Mouse (Mus musculus): ENCODE data around the gene Gm20721. TPM values are rescaled to one million over a fixed set of nuclear protein-coding genes. Genes with fewer than 3 reads are reported as not detected.
A peak's percentile ranks its signal among the peaks of the same experiment; 100 is the strongest.

Gene Gm20721
- polyA plus RNA-seq, 1 experiment from 2014 or later: 1.3 TPM

DNA sequence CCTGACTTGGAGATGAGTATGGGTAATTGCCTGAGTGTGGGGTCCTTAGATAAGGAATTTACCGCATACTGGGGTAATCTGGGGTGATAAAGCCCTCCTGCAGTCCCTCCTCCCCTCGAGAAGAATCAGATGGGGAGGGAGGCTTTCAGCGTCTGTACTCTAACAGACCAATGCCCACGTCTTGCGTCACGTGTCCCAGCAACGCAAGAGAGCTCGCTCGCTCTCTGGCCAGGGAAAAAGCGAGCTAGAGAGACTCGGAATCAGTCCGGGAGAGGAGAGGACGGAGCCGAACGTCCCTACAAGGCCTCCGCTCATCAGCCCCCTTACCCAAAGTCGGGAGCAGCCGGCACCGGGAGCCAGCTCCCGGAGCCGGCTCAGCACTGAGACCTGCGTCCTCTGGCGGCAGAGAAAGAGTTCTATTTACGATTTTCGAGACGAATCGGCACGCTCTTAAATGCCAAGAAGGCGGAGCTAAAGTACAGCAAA lies 49.4 kb downstream of the Gm20721 start:
- WGBS (ENCODE audit: insufficient replicate concordance): 50% methylated on average over 29 of the region's 29 CpGs
- H3K4me2 ChIP-seq (ENCODE audit: low read depth, low read length): peak overlapping the region; percentile 67
- peak overlapping the region; percentile 65 for H3K4me3 ChIP-seq (ENCODE audit: low read depth, low read length)
- peaks cover 16% of the 10 kb centered on the region for H3K9me3 ChIP-seq (ENCODE audit: low read length)
- peaks cover 45% of the 10 kb centered on the region for H3K27me3 ChIP-seq (ENCODE audit: insufficient read depth, low read length)
- no peak overlapping the region for H3K9ac ChIP-seq (replicated peaks)
- H3K4me1 ChIP-seq (ENCODE audit: insufficient read depth): no peaks in the 10 kb centered on the region
- no peak overlapping the region for H3K27ac ChIP-seq (ENCODE audit: low read depth)
- peak; percentile 43 for ATAC-seq
- peak; percentile 40 for DNase-seq
- no peaks in the 10 kb centered on the region for H3K36me3 ChIP-seq (replicated peaks; ENCODE audit: insufficient read depth, low read length)
- peak; percentile 52 for TF ChIP-seq CTCF (IDR thresholded peaks at IDR 0.05; ENCODE audit: low read depth)
- no peak for TF ChIP-seq EP300 (IDR thresholded peaks at IDR 0.05; ENCODE audit: low read depth)

DNA sequence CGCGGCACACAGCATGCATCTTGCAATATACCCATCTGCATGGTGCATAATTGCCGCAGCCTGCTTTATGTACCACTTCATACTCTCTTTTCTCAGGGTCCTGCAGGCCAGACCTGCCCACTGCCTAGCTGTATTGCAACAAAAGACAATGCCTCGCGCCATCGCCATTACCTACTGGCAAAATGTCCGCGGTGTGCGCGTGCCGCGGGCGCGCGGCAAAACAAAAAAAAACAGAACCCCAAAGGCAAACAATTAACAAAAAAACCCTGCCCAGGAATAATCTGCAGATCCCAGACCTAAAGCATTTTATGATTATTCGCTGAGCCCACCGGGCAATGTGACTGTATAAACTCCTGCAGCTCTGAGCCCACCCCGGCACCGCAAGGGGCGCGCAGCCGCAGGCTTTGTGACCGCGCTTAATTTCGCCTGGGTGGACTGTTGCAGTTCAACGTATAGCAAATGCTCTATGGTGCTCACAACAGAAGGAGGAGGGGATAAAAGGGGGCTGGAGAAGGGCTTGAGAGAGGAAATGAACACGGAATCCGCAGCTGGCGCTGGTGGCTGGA lies 50.5 kb downstream of the Gm20721 start:
- Histone ChIP-seq H3K9ac (replicated peaks) (no peak overlapping the region; the same call in 1 of the 2 replicates), H3K9me3 (ENCODE audit: low read length) (peaks cover 16% of the 10 kb centered on the region), H3K27me3 (ENCODE audit: insufficient read depth, low read length) (peaks cover 40% of the 10 kb centered on the region), H3K36me3 (replicated peaks; ENCODE audit: insufficient read depth, low read length) (no peaks in the 10 kb centered on the region), H3K27ac (ENCODE audit: low read depth) (no peak overlapping the region), H3K4me3 (ENCODE audit: low read depth, low read length) (peak overlapping the region; percentile 65), H3K4me2 (ENCODE audit: low read depth, low read length) (peak overlapping the region; percentile 67), H3K4me1 (ENCODE audit: insufficient read depth) (no peaks in the 10 kb centered on the region)
- TF ChIP-seq CTCF (IDR thresholded peaks at IDR 0.05; ENCODE audit: low read depth): no peak
- TF ChIP-seq EP300 (IDR thresholded peaks at IDR 0.05; ENCODE audit: low read depth): no peak
- WGBS (ENCODE audit: insufficient replicate concordance): 53% methylated on average over 29 of the region's 29 CpGs
- no peak for DNase-seq
- no peak for ATAC-seq

GRCm38 (mm10) chr2:174295175-174295899 lies 51.2 kb downstream of the Gm20721 start:
- DNase-seq (peak; percentile 88), ATAC-seq (peak; percentile 92)
- peak overlapping the region; percentile 74 for H3K27ac ChIP-seq (ENCODE audit: low read depth)
- H3K9me3 ChIP-seq (ENCODE audit: low read length): peaks cover 16% of the 10 kb centered on the region
- peak overlapping the region; percentile 65 for H3K4me3 ChIP-seq (ENCODE audit: low read depth, low read length)
- WGBS (ENCODE audit: insufficient replicate concordance): 57% methylated on average over 36 of the region's 36 CpGs
- H3K9ac ChIP-seq (replicated peaks): peak overlapping the region; percentile 73
- peak overlapping the region; percentile 67 for H3K4me2 ChIP-seq (ENCODE audit: low read depth, low read length)
- peaks cover 33% of the 10 kb centered on the region for H3K27me3 ChIP-seq (ENCODE audit: insufficient read depth, low read length)
- TF ChIP-seq EP300 (IDR thresholded peaks at IDR 0.05; ENCODE audit: low read depth) (peak; percentile 13; the same call in 1 of the 2 replicates), CTCF (IDR thresholded peaks at IDR 0.05; ENCODE audit: low read depth) (0 out of 2 replicates have a peak, but pooled peaks have one; percentile 35)
- H3K36me3 ChIP-seq (replicated peaks; ENCODE audit: insufficient read depth, low read length): no peaks in the 10 kb centered on the region
- H3K4me1 ChIP-seq (ENCODE audit: insufficient read depth): no peaks in the 10 kb centered on the region

DNA sequence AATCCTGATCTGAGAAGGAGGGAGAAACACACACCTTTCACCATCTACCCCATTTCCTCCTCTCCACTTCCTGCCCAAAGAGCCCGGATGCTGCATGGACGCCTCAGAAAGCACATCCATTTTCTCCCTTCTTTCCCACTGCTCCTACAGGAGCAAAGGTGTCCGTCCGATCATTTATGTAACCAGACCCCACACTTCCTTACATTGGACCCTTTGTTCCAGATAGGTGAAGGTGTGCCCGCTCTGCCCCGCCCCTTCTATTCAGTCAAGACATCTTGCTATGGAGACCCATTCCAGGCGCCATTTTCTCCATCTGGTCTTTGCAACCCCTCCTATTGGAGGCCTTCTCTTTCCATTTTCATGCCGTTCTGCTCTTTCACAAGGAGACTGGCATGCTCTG lies 52.1 kb downstream of the Gm20721 start:
- DNase-seq: peak; percentile 26

GRCm38 (mm10) chr2:174291662-174292030 lies 54.9 kb downstream of the Gm20721 start:
- no peak for TF ChIP-seq CTCF (IDR thresholded peaks at IDR 0.05; ENCODE audit: low read depth)
- no peak for TF ChIP-seq EP300 (IDR thresholded peaks at IDR 0.05; ENCODE audit: low read depth)
- Histone ChIP-seq H3K36me3 (replicated peaks; ENCODE audit: insufficient read depth, low read length) (peaks cover 3% of the 10 kb centered on the region), H3K27me3 (ENCODE audit: insufficient read depth, low read length) (peaks cover 12% of the 10 kb centered on the region), H3K4me2 (ENCODE audit: low read depth, low read length) (no peak overlapping the region), H3K4me1 (ENCODE audit: insufficient read depth) (no peaks in the 10 kb centered on the region), H3K27ac (ENCODE audit: low read depth) (no peak overlapping the region), H3K9ac (replicated peaks) (no peak overlapping the region), H3K4me3 (ENCODE audit: low read depth, low read length) (no peak overlapping the region), H3K9me3 (ENCODE audit: low read length) (no peaks in the 10 kb centered on the region)
- 42% methylated on average over 2 of the region's 2 CpGs for whole genome bisulfite sequencing (ENCODE audit: insufficient replicate concordance)
- ATAC-seq: no peak
- no peak for DNase-seq

More for the DNA sequence above, 52.1 kb downstream of the Gm20721 start:
- ATAC-seq: no peak
- Histone ChIP-seq H3K36me3 (replicated peaks; ENCODE audit: insufficient read depth, low read length) (no peaks in the 10 kb centered on the region), H3K27ac (ENCODE audit: low read depth) (peak overlapping the region; percentile 74), H3K27me3 (ENCODE audit: insufficient read depth, low read length) (peaks cover 24% of the 10 kb centered on the region), H3K9me3 (ENCODE audit: low read length) (peaks cover 9% of the 10 kb centered on the region), H3K4me1 (ENCODE audit: insufficient read depth) (no peaks in the 10 kb centered on the region), H3K4me2 (ENCODE audit: low read depth, low read length) (peak overlapping the region; percentile 67), H3K9ac (replicated peaks) (peak overlapping the region; percentile 73), H3K4me3 (ENCODE audit: low read depth, low read length) (peak overlapping the region; percentile 65)
- no peak for TF ChIP-seq CTCF (IDR thresholded peaks at IDR 0.05; ENCODE audit: low read depth)
- TF ChIP-seq EP300 (IDR thresholded peaks at IDR 0.05; ENCODE audit: low read depth): no peak
- 44% methylated on average over 8 of the region's 8 CpGs for WGBS (ENCODE audit: insufficient replicate concordance)

DNA sequence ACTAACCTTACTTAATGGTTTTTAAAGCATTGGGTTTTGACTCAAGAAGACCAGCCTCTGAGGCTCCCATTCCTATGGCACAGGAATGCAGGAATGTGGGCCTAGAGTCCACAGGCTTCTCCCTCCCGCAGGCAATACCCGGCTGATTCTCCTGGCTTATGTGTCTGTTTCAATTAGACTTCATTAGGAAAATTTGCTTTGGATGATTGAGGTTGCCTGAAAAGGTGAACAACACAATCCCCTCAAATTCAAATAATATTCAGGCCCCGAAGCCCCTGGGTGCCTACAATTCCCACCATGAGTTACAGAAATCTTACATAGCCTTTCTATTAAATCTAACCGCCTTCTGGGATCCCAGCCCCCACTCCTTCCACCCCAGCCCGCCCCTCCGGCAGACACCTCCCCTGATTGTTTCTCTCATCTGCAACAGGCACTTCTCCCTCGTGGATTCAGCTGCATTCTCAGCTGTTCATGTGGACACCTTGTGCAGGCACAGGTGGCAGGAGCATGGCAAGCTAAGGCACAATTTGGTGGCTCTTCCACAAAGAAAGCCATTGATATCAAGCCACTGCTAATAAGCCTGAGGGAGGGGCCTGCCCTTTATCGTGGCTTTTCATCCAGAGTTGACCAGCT lies 55.4 kb downstream of the Gm20721 start:
- H3K27ac ChIP-seq (ENCODE audit: low read depth): no peak overlapping the region
- H3K36me3 ChIP-seq (replicated peaks; ENCODE audit: insufficient read depth, low read length): peaks cover 8% of the 10 kb centered on the region
- H3K27me3 ChIP-seq (ENCODE audit: insufficient read depth, low read length): peaks cover 17% of the 10 kb centered on the region
- H3K9me3 ChIP-seq (ENCODE audit: low read length): no peaks in the 10 kb centered on the region
- TF ChIP-seq EP300 (IDR thresholded peaks at IDR 0.05; ENCODE audit: low read depth): no peak
- TF ChIP-seq CTCF (IDR thresholded peaks at IDR 0.05; ENCODE audit: low read depth): no peak
- 70% methylated on average over 8 of the region's 8 CpGs for WGBS (ENCODE audit: insufficient replicate concordance)
- no peak overlapping the region for H3K4me2 ChIP-seq (ENCODE audit: low read depth, low read length)
- no peak overlapping the region for H3K4me3 ChIP-seq (ENCODE audit: low read depth, low read length)
- no peaks in the 10 kb centered on the region for H3K4me1 ChIP-seq (ENCODE audit: insufficient read depth)
- ATAC-seq (no peak), DNase-seq (no peak)
- no peak overlapping the region for H3K9ac ChIP-seq (replicated peaks)
